Mouse (Mus musculus): Measurements from ENCODE around the gene Podn. TPM values are rescaled to one million over a fixed set of nuclear protein-coding genes. Genes with fewer than 3 reads are reported as not detected.

The Podn gene
- 17.5 and 19.9 TPM in 2 replicates for polyA plus RNA-seq (2012; rRNA removed)

DNA sequence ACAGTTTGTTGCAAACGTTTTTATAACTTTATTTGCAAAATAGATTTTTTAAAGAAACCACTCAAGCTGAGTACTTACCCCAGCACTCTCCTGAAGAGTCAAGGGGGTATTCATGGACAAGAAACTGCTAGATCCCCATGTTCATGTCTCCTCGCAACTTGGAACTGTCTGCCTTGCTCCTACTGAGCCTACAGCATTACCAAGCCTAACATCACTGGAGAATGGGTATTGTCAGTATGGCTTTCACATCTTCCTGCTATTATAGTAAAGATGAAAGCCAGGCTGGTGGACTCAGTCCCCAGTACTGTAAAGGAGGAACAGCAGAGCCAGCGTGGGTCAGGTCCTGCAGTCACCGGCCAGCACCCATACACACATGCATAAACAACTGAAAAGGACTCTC is at the start of gene Podn:
Podn (minus strand) TSS at position 101 of the 400 bp plus-strand sequence.

DNA sequence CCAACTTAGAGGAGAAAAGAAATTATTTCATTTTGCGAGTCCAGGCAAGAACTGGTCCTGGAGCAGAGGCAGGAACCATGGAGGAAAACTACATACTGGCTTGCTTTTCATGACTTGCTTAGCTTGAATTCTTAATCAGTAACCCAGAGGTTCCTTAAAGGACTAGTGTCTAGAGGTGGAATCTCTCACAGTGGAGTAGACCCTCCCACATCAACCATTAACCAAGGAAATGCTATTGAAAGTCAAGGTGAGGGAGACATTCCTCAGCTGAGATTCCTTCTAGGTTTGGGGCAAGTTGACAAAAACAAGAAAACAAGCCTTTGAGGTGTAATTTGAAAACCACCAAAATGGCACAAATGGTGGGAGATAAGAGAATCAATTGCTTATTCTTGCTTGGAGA is 48.6 kb upstream of the Podn start, which contains the start of gene Scp2:
Scp2 (minus strand) TSS at position 119 of the 400 bp plus-strand sequence.

DNA sequence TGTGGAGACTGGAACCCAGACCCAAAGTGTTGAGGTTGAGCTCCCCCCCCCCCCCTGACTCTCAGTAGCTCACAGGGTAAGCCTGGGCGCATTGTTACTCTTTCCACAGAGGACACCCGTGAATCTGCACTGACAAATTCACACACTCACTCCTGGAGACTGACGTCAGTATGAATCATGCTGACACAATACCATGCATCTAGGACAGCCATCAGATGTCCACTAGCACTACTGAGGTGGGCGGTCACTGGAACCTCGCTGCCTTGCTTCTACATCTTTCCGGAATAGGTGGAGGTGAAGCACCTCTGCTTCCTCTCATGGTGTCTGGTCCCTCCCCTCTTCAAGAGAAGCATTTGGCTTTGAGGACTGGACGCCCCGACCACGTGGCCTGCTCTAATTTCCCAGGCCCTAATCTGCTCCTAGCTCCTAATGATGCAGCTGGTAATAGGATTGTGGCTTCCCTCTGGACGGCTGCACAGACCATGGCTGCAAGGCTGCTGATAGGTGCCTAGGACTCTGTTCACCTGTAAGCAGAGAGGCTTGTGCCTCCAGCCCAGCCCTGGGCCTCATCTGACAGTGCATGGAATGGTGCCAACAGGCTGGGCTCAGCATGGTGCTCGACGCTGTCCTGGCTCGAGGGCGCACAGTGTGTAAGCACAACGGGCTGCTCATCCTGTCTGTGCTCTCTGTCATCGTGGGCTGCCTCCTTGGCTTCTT is 128.1 kb downstream of the Podn start, which contains the start of gene Slc1a7:
Slc1a7 (plus strand) TSS at position 367 of the 717 bp plus-strand sequence.

Other genes starting within 250 kb of the Podn start
- 12.1 and 16.0 TPM in 2 replicates for gene Magoh, start 216.7 kb downstream of the Podn start, polyA plus RNA-seq (2012; rRNA removed)
- gene 0610037L13Rik, start 206.6 kb downstream of the Podn start, polyA plus RNA-seq (2012; rRNA removed): 23.3 and 32.3 TPM in 2 replicates
- gene Cpt2, start 172.8 kb downstream of the Podn start, polyA plus RNA-seq (2012; rRNA removed): 217 and 267 TPM in 2 replicates
- gene Slc1a7, start 128.1 kb downstream of the Podn start, polyA plus RNA-seq (2012; rRNA removed): 0.32 and 0.45 TPM in 2 replicates
- 49.2 and 55.9 TPM in 2 replicates for gene Scp2, start 48.6 kb upstream of the Podn start, polyA plus RNA-seq (2012; rRNA removed)
- 164 and 173 TPM in 2 replicates for gene Echdc2, start 69.0 kb upstream of the Podn start, polyA plus RNA-seq (2012; rRNA removed)
- 0.29 and 0.42 TPM in 2 replicates for gene Zyg11a, start 121.6 kb upstream of the Podn start, polyA plus RNA-seq (2012; rRNA removed)
- 7.6 and 8.7 TPM in 2 replicates for gene Zyg11b, start 204.7 kb upstream of the Podn start, polyA plus RNA-seq (2012; rRNA removed)
- gene Coa7, start 231.7 kb upstream of the Podn start, polyA plus RNA-seq (2012; rRNA removed): 12.6 and 12.9 TPM in 2 replicates